Mouse (Mus musculus) ES-Bruce4 (cell line): ENCODE results near the gene Myl3.

Source experiments
- CTCF ChIP-seq: IDR thresholded peaks from one replicate; pipeline ENCODE4 v1.8.1; 2011; ENCODE audit warnings: low read depth, low read length
- EP300 ChIP-seq: IDR thresholded peaks from 2 replicates; pipeline ENCODE4 v1.6.1; 2011; ENCODE audit warnings: low read depth, low read length; ENCODE audit not compliant: insufficient read depth
- POLR2A ChIP-seq: IDR thresholded peaks from one replicate; pipeline ENCODE4 v1.8.1; 2011; ENCODE audit warnings: low read length; ENCODE audit not compliant: insufficient read depth

GRCm38 (mm10) chr9:110813789-110814188, 72.1 kb downstream of the Myl3 start, which contains the start of gene Prss44:
- TF ChIP-seq CTCF: no peak
- TF ChIP-seq POLR2A: no peak
- no peak for TF ChIP-seq EP300
